Mouse (Mus musculus) brain, embryonic 14.5 days (tissue): ENCODE results near the gene C1qtnf2.

Experiments
- CTCF ChIP-seq: fragments of 200-500 bp; IDR thresholded peaks from 2 replicates; pipeline ENCODE4 v1.5.1; 2012; ENCODE audit warnings: inconsistent platforms, mild to moderate bottlenecking, moderate library complexity, borderline replicate concordance; ENCODE audit not compliant: insufficient read depth, insufficient read length; ENCODE audit errors: extremely low read depth
- POLR2A ChIP-seq: fragments of 200-500 bp; IDR thresholded peaks from 2 replicates; pipeline ENCODE4 v1.6.1; 2012; ENCODE audit warnings: mild to moderate bottlenecking, inconsistent platforms, borderline replicate concordance; ENCODE audit not compliant: poor library complexity, insufficient read depth, insufficient read length, severe bottlenecking; ENCODE audit errors: extremely low read depth

DNA sequence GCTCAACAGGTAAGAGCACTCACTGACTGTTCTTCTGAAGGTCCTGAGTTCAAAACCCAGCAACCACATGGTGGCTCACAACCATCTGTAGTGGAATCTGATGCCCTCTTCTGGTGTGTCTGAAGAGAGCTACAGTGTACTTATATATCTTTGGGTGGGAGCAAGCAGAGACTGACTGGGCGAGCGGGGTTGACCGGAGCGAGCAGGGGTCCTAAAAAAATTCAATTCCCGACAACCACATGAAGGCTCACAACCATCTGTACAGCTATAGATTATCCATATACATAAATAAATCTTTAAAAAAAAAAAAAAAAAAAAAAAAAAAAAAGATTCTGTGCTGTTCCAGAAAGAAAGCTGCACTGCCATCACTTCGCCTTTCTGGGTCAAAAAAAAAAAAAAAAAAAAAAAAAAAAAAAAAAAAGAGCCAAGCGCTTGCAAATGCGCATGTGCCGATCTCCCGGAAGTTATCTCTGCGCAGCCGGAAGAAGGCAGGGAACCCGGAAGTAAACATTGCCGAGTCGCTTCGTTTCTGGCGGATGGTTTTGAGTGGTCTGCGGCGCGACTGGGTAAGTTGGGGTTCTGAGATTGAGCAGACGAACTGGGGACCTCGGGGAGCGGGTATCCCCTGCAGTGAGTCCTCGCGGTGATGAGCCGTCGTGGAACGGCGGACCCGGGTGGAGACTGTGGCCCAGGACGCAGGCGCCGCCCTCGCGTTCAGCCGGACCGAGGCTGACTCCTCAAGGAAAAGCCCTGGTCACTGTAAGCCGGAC is 40.6 kb upstream of the C1qtnf2 start, which contains the start of gene Slu7:
- TF ChIP-seq CTCF: no peak
- TF ChIP-seq POLR2A: no peak
